Mouse (Mus musculus): ENCODE data around the gene 4930519P11Rik.

DNA sequence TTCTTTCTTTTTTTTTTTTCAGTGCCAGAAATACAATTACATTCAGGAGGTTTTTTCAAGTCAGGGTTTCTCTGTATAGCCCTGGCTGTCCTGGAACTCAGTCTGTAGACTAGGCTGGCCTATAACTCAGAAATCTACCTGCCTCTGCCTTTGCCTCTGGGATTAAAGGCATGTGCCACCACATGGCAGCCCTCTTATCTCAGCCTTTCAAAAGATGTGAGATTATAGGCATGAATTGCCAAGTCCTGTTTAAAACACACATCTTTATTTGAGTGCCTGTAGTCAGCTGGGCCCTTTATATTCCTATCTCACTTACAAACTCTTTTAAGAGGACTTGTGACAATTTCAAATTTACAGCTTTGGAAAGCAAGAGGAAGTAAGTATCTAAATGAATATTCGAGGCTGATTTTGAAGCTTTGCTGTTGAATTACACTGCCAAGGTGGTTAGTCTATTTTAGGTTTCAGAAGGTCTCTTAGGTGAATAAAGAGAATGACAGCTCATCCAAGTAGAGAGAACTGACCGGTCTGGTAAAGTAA is 42.7 kb upstream of the 4930519P11Rik start:
- TF ChIP-seq CTCF (IDR thresholded peaks at IDR 0.05; ENCODE audit: low read depth) (no peak), EP300 (IDR thresholded peaks at IDR 0.05; ENCODE audit: low read depth) (no peak)
